Mouse (Mus musculus) lung, adult 2 months (tissue): Measurements from ENCODE around the gene Cd82.

Source experiments
- CTCF ChIP-seq: fragments of 200-500 bp; IDR thresholded peaks from 2 replicates; pipeline ENCODE4 v1.5.1; 2011; ENCODE audit warnings: mild to moderate bottlenecking, low read length, control low read depth; ENCODE audit not compliant: insufficient read depth
- POLR2A ChIP-seq: fragments of 200-500 bp; IDR thresholded peaks from 2 replicates; pipeline ENCODE4 v1.6.1; 2011; ENCODE audit warnings: low read depth, mild to moderate bottlenecking, control low read depth, low read length, borderline replicate concordance; ENCODE audit errors: extremely low read depth

GRCm38 (mm10) chr2:93459208-93459920 is 3.6 kb downstream of the Cd82 start:
- TF ChIP-seq CTCF = no peak
- TF ChIP-seq POLR2A = no peak
